Mouse (Mus musculus) CH12.LX (cell line): Measurements from ENCODE around the gene Wbp1l. TPM values are rescaled to one million over a fixed set of nuclear protein-coding genes. Genes with fewer than 3 reads are reported as not detected.

Experiments used
- DNase-seq: peaks from one replicate; pipeline ENCODE4 v3.0.0-alpha.2; 2013; ENCODE audit errors: extremely low read depth
- H3K27ac ChIP-seq: 2 replicates; pipeline ENCODE4 v1.5.1; 2012; ENCODE audit warnings: low read depth, mild to moderate bottlenecking, control low read depth, moderate library complexity; ENCODE audit not compliant: insufficient read depth
- H3K27me3 ChIP-seq: replicated peaks from 2 replicates; pipeline ENCODE3; 2012; ENCODE audit warnings: inconsistent platforms
- H3K36me3 ChIP-seq, 2 experiments: replicated peaks in 1 of 2; 2 replicates each; pipeline versions ENCODE3 to v1.6.1; 2012; ENCODE audit warnings: inconsistent platforms in 1 of 2, low read length in 1 of 2, mild to moderate bottlenecking in 1 of 2, mixed read lengths in 1 of 2, moderate library complexity in 1 of 2; ENCODE audit not compliant: control insufficient read depth in 1 of 2, insufficient read depth in 1 of 2
- H3K4me1 ChIP-seq, 2 experiments: 2 replicates each; pipeline ENCODE4 v1.6.1; 2012; ENCODE audit warnings: inconsistent platforms in 1 of 2, moderate library complexity in 1 of 2; ENCODE audit not compliant: insufficient read depth in 2 of 2, control insufficient read depth in 1 of 2
- H3K4me2 ChIP-seq: 2 replicates; pipeline ENCODE4 v1.6.1; 2012; ENCODE audit warnings: low read depth, mild to moderate bottlenecking, control low read depth; ENCODE audit not compliant: poor library complexity, insufficient read depth, severe bottlenecking
- H3K4me3 ChIP-seq, 3 experiments: fragments of 150-350 bp in 1 of 3; sonication (generic) in 1 of 3; replicated peaks in 1 of 3; 2 replicates each; pipeline versions ENCODE3 to v1.5.1; 2011 to 2012; ENCODE audit warnings: low read depth in 2 of 3, low read length in 2 of 3, mild to moderate bottlenecking in 2 of 3, moderate library complexity in 2 of 3, control low read depth in 1 of 3, improper control_type of control experiment in 1 of 3, inconsistent platforms in 1 of 3, mixed read lengths in 1 of 3; ENCODE audit not compliant: poor library complexity in 1 of 3
- H3K79me2 ChIP-seq: replicated peaks from 2 replicates; pipeline ENCODE4 v1.6.1; 2012; ENCODE audit warnings: mild to moderate bottlenecking, moderate library complexity; ENCODE audit not compliant: control insufficient read depth, poor library complexity, insufficient read depth, severe bottlenecking; ENCODE audit errors: extremely low read depth
- H3K9ac ChIP-seq: 2 replicates; pipeline ENCODE4 v1.6.1; 2012; ENCODE audit warnings: low read depth, mild to moderate bottlenecking, control low read depth, moderate library complexity; ENCODE audit not compliant: insufficient read depth
- H3K9me3 ChIP-seq: replicated peaks from 2 replicates; pipeline ENCODE3; 2012; ENCODE audit warnings: low read length, inconsistent platforms, mixed read lengths
- CHD1 ChIP-seq: IDR thresholded peaks from 2 replicates; pipeline ENCODE4 v1.6.1; 2012; ENCODE audit warnings: low read depth, low read length, improper control_type of control experiment, inconsistent platforms
- CTCF ChIP-seq, 2 experiments: IDR thresholded peaks in 1 of 2; conservative IDR thresholded peaks in 1 of 2; 2 replicates each; pipeline ENCODE4 v1.5.1; 2011 to 2012; ENCODE audit warnings: low read depth in 2 of 2, low read length in 2 of 2, improper control_type of control experiment in 1 of 2, inconsistent platforms in 1 of 2, mild to moderate bottlenecking in 1 of 2, moderate library complexity in 1 of 2
- E2F4 ChIP-seq: IDR thresholded peaks from 2 replicates; pipeline ENCODE4 v1.6.1; 2011; ENCODE audit warnings: low read depth, low read length, improper control_type of control experiment; ENCODE audit not compliant: insufficient replicate concordance
- ELF1 ChIP-seq: IDR thresholded peaks from 2 replicates; pipeline ENCODE4 v1.6.1; 2014; ENCODE audit warnings: low read depth, mild to moderate bottlenecking, inconsistent platforms, low read length, improper control_type of control experiment
- KAT2A ChIP-seq: IDR thresholded peaks from 2 replicates; pipeline ENCODE4 v1.6.1; 2012; ENCODE audit warnings: low read length, improper control_type of control experiment, inconsistent platforms; ENCODE audit not compliant: insufficient replicate concordance
- MEF2A ChIP-seq: IDR thresholded peaks from 2 replicates; pipeline ENCODE4 v1.6.1; 2014; ENCODE audit warnings: low read depth, mild to moderate bottlenecking, inconsistent platforms, low read length, improper control_type of control experiment, borderline replicate concordance
- MXI1 ChIP-seq: IDR thresholded peaks from 2 replicates; pipeline ENCODE4 v1.6.1; 2011; ENCODE audit warnings: mild to moderate bottlenecking, low read depth, low read length, improper control_type of control experiment
- NELFE ChIP-seq: IDR thresholded peaks from 2 replicates; pipeline ENCODE4 v1.6.1; 2011; ENCODE audit warnings: low read depth, low read length, improper control_type of control experiment
- POLR2A ChIP-seq: IDR thresholded peaks from 2 replicates; pipeline ENCODE4 v1.6.1; 2011; ENCODE audit warnings: low read depth, mild to moderate bottlenecking, improper control_type of control experiment, low read length
- RCOR1 ChIP-seq: conservative IDR thresholded peaks from 2 replicates; pipeline ENCODE4 v1.6.1; 2012; ENCODE audit warnings: low read depth, mild to moderate bottlenecking, inconsistent platforms, low read length, improper control_type of control experiment
- SIN3A ChIP-seq: IDR thresholded peaks from 2 replicates; pipeline ENCODE4 v1.6.1; 2012; ENCODE audit warnings: low read length, improper control_type of control experiment, inconsistent platforms
- TBP ChIP-seq: conservative IDR thresholded peaks from 2 replicates; pipeline ENCODE4 v1.6.1; 2011; ENCODE audit warnings: low read depth, low read length, improper control_type of control experiment
- UBTF ChIP-seq: IDR thresholded peaks from 2 replicates; pipeline ENCODE4 v1.6.1; 2012; ENCODE audit warnings: low read depth, mild to moderate bottlenecking, inconsistent platforms, low read length, improper control_type of control experiment, moderate library complexity
- ZMIZ1 ChIP-seq: IDR thresholded peaks from 2 replicates; pipeline ENCODE4 v1.6.1; 2012; ENCODE audit warnings: low read depth, mild to moderate bottlenecking, inconsistent platforms, low read length, improper control_type of control experiment
- dilution Hi-C: fragments of 300-500 bp; cut with MboI; formaldehyde crosslinking; loops from 2 replicates; pipeline ENCODE4 v1.14.3; 2020; ENCODE audit warnings: low sequenced_read_pairs; ENCODE audit not compliant: extremely low pct_unique_long_range_greater_than_20kb, extremely low pct_ligation_motif_present
- in situ Hi-C: fragments of 300-500 bp; cut with MboI; formaldehyde crosslinking; loops from 3 replicates; pipeline ENCODE4 v1.14.3; 2019; ENCODE audit warnings: low sequenced_read_pairs, low pct_ligation_motif_present, low pct_unique_long_range_greater_than_20kb, mixed read lengths
- polyA plus RNA-seq: library from polyadenylated mRNA; unstranded; fragments of >175 nt; gene quantifications from 2 replicates; pipeline ENCODE4 v1.2.1, GENCODE M21; 2012; ENCODE audit warnings: low read depth; ENCODE audit not compliant: insufficient read length
- total RNA-seq, 2 experiments: library from RNA; depleted of rRNA; stranded (reverse); fragments of 300-350 nt in 1 of 2; fragments of >200 nt in 1 of 2; gene quantifications; 2 replicates each; pipeline ENCODE4 v1.2.3; 2012 to 2014

Gene Wbp1l
- total and polyA plus RNA-seq, 3 experiments = 11.6 to 23.5 (median 17.4) TPM

DNA sequence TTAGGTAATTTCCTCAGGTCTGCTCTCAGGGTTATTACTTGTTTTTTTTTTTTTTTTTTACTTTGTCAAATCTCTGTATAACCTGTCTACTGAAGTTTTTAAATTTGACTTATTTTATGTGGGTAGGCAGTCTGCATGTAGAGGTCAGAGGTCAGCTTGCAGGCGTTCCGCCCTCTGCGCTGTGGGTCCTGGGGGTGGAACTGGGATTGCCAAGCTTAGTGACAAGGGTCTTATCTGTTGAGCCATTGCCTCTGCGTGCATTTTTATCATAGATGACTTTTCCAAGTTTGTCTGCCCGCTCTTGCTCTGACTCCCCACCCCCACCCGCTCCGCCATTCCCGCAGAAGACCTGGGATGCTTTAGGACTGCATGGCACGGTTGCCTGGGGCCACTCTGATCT lies 36.9 kb downstream of the Wbp1l start:
- Histone ChIP-seq H3K9me3 (no peaks in the 10 kb centered on the region), H3K4me2 (no peak overlapping the region), H3K4me3 (no peak overlapping the region), H3K79me2 (no peaks in the 10 kb centered on the region; the same call in none of the 2 replicates), H3K9ac (no peak overlapping the region), H3K27me3 (no peaks in the 10 kb centered on the region), H3K27ac (no peak overlapping the region), H3K36me3 (peaks cover 29 to 83% of the 10 kb centered on the region in 2 experiments), H3K4me1 (peaks cover 0 to 4% of the 10 kb centered on the region in 2 experiments; a peak in 1 of 4 replicates)
- DNase-seq = no peak
- dilution Hi-C loops (no loop called here), in situ Hi-C loops (no loop called here)
- no peak for TF ChIP-seq POLR2A

DNA sequence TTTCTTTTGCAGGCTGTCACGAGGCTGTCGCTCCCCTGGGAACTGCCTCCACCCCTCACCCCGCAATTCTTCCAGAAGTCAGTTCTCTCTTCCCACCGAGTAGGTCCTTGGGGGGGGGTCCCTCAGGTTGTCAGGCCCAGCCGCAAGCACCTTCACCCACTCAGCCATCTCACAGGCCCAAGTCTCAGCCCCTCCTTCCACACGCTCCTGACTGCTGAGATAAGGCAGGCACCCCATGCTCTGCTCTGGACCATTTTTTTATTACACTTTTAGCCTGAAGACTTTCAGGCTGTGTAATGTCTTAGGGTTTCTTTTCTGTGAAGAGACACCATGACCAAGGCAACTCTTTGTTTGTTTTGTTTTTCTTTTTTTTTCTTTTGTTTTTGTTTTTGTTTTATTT lies 38.7 kb downstream of the Wbp1l start:
- in situ Hi-C loops = no loop called here
- no peak for TF ChIP-seq UBTF
- Histone ChIP-seq H3K79me2 (peaks cover 1% of the 10 kb centered on the region), H3K4me1 (peaks cover 0 to 4% of the 10 kb centered on the region in 2 experiments; a peak in 1 of 4 replicates), H3K9me3 (no peaks in the 10 kb centered on the region), H3K36me3 (peaks cover 21 to 84% of the 10 kb centered on the region in 2 experiments), H3K27ac (no peak overlapping the region), H3K4me3 (no peak overlapping the region), H3K27me3 (no peaks in the 10 kb centered on the region), H3K9ac (no peak overlapping the region), H3K4me2 (no peak overlapping the region)
- DNase-seq = no peak
- dilution Hi-C loops = no loop called here

DNA sequence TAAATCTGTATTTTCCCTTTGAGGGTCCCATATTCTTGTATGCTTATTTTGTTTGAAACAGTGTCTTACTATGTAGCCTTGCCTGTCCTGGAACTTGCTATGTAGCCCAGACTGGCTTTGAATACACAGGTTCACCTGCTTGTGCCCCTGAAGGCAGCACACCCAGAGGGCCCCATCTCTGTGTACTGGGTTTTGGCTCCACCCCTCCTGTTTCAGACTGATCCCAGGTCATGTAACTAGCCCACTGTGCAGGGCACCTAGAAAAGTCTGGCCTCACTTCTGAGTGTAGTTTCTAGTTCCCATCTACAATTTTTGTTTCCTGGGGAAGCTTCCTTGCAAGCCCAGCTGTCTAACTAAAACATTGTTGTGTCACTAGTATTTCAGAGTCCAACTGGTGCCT lies 40.2 kb downstream of the Wbp1l start:
- no peak for DNase-seq
- in situ Hi-C loops = no loop called here
- Histone ChIP-seq H3K4me2 (no peak overlapping the region), H3K27me3 (no peaks in the 10 kb centered on the region), H3K4me3 (no peak overlapping the region), H3K9me3 (no peaks in the 10 kb centered on the region), H3K36me3 (peaks cover 21 to 89% of the 10 kb centered on the region in 2 experiments), H3K9ac (no peak overlapping the region), H3K27ac (no peak overlapping the region), H3K4me1 (peaks cover 0 to 4% of the 10 kb centered on the region in 2 experiments; a peak in 1 of 4 replicates)
- dilution Hi-C loops = no loop called here
- TF ChIP-seq POLR2A (no peak), TBP (no peak), MXI1 (no peak), CHD1 (no peak), SIN3A (no peak), KAT2A (no peak), RCOR1 (no peak), MEF2A (no peak), E2F4 (no peak), ZMIZ1 (no peak), NELFE (no peak), ELF1 (no peak), CTCF (conservative IDR thresholded peaks at IDR 0.05 in 1 of 2, IDR thresholded peaks at IDR 0.05 in 1 of 2; ENCODE audit: low read depth in 2 of 2, low read length in 2 of 2) (no peak)
- TF ChIP-seq, all 38 proteins: peak for 0
- H3K79me2 ChIP-seq = peaks cover 6% of the 10 kb centered on the region
